Mouse (Mus musculus): ENCODE data around the gene Ldlrad3. TPM values are rescaled to one million over a fixed set of nuclear protein-coding genes. Genes with fewer than 3 reads are reported as not detected.

Gene Ldlrad3
- polyA plus RNA-seq, 1 experiment from 2014 or later: 20.4 TPM

GRCm38 (mm10) chr2:102026156-102026555 lies 160.0 kb downstream of the Ldlrad3 start:
- no peaks in the 10 kb centered on the region for H3K27me3 ChIP-seq (ENCODE audit: insufficient read depth, low read length)
- ATAC-seq (replicated peaks; ENCODE audit: low FRiP score, low read depth) (no peak), DNase-seq (ENCODE audit: low spot score) (no peak)
- H3K9ac ChIP-seq (ENCODE audit: low read depth, low read length): no peak overlapping the region
- no peak overlapping the region for H3K4me3 ChIP-seq (replicated peaks; ENCODE audit: low read depth, low read length)
- H3K4me1 ChIP-seq (replicated peaks; ENCODE audit: insufficient read depth, low read length): no peaks in the 10 kb centered on the region; the same call in 1 of the 2 replicates
- H3K4me2 ChIP-seq (ENCODE audit: low read length): no peak overlapping the region
- no peaks in the 10 kb centered on the region for H3K9me3 ChIP-seq (replicated peaks; ENCODE audit: low read length)
- WGBS: 69% methylated on average over 9 of the region's 9 CpGs
- TF ChIP-seq CTCF (IDR thresholded peaks at IDR 0.05; ENCODE audit: low read depth): no peak
- no peaks in the 10 kb centered on the region for H3K36me3 ChIP-seq (ENCODE audit: insufficient read depth, low read length)
- H3K27ac ChIP-seq: no peak overlapping the region

GRCm38 (mm10) chr2:102024483-102024882 lies 161.7 kb downstream of the Ldlrad3 start:
- no peaks in the 10 kb centered on the region for H3K9me3 ChIP-seq (replicated peaks; ENCODE audit: low read length)
- DNase-seq (ENCODE audit: low spot score) (no peak), ATAC-seq (replicated peaks; ENCODE audit: low FRiP score, low read depth) (no peak)
- WGBS: 92% methylated on average over 8 of the region's 8 CpGs
- no peaks in the 10 kb centered on the region for H3K36me3 ChIP-seq (ENCODE audit: insufficient read depth, low read length)
- H3K4me3 ChIP-seq (replicated peaks; ENCODE audit: low read depth, low read length): no peak overlapping the region
- no peak overlapping the region for H3K27ac ChIP-seq
- TF ChIP-seq CTCF (IDR thresholded peaks at IDR 0.05; ENCODE audit: low read depth): no peak
- no peaks in the 10 kb centered on the region for H3K27me3 ChIP-seq (ENCODE audit: insufficient read depth, low read length)
- H3K4me1 ChIP-seq (replicated peaks; ENCODE audit: insufficient read depth, low read length): no peaks in the 10 kb centered on the region; the same call in 1 of the 2 replicates
- no peak overlapping the region for H3K9ac ChIP-seq (ENCODE audit: low read depth, low read length)
- H3K4me2 ChIP-seq (ENCODE audit: low read length): no peak overlapping the region

GRCm38 (mm10) chr2:102021371-102022084 lies 164.7 kb downstream of the Ldlrad3 start:
- H3K36me3 ChIP-seq (ENCODE audit: insufficient read depth, low read length): no peaks in the 10 kb centered on the region
- WGBS: 20% methylated on average over 11 of the region's 11 CpGs
- no peaks in the 10 kb centered on the region for H3K9me3 ChIP-seq (replicated peaks; ENCODE audit: low read length)
- H3K27me3 ChIP-seq (ENCODE audit: insufficient read depth, low read length): no peaks in the 10 kb centered on the region
- ATAC-seq (replicated peaks; ENCODE audit: low FRiP score, low read depth) (peak; percentile 31; the same call in 1 of the 2 replicates), DNase-seq (ENCODE audit: low spot score) (peak; percentile 87)
- no peak overlapping the region for H3K4me2 ChIP-seq (ENCODE audit: low read length)
- no peak for TF ChIP-seq CTCF (IDR thresholded peaks at IDR 0.05; ENCODE audit: low read depth)
- H3K4me1 ChIP-seq (replicated peaks; ENCODE audit: insufficient read depth, low read length): no peaks in the 10 kb centered on the region; the same call in 1 of the 2 replicates
- no peak overlapping the region for H3K27ac ChIP-seq
- H3K4me3 ChIP-seq (replicated peaks; ENCODE audit: low read depth, low read length): no peak overlapping the region
- H3K9ac ChIP-seq (ENCODE audit: low read depth, low read length): no peak overlapping the region

- H3K4me2 ChIP-seq (ENCODE audit: low read length): no peak overlapping the region
- no peaks in the 10 kb centered on the region; the same call in 1 of the 2 replicates for H3K4me1 ChIP-seq (replicated peaks; ENCODE audit: insufficient read depth, low read length)
- no peak overlapping the region for H3K9ac ChIP-seq (ENCODE audit: low read depth, low read length)
- no peaks in the 10 kb centered on the region for H3K9me3 ChIP-seq (replicated peaks; ENCODE audit: low read length)
- no peak for DNase-seq (ENCODE audit: low spot score)
- no peaks in the 10 kb centered on the region for H3K27me3 ChIP-seq (ENCODE audit: insufficient read depth, low read length)
- H3K36me3 ChIP-seq (ENCODE audit: insufficient read depth, low read length): no peaks in the 10 kb centered on the region
- H3K4me3 ChIP-seq (replicated peaks; ENCODE audit: low read depth, low read length): no peak overlapping the region
- no peak overlapping the region for H3K27ac ChIP-seq
- no peak for ATAC-seq (replicated peaks; ENCODE audit: low FRiP score, low read depth)
- 91% methylated on average over 3 of the region's 3 CpGs for WGBS
- no peak for TF ChIP-seq CTCF (IDR thresholded peaks at IDR 0.05; ENCODE audit: low read depth)
Measured at GRCm38 (mm10) chr2:102020546-102020945, 165.6 kb downstream of the Ldlrad3 start.

- Histone ChIP-seq H3K4me2 (ENCODE audit: low read length) (no peak overlapping the region), H3K4me1 (replicated peaks; ENCODE audit: insufficient read depth, low read length) (peaks cover 15% of the 10 kb centered on the region), H3K36me3 (ENCODE audit: insufficient read depth, low read length) (no peaks in the 10 kb centered on the region), H3K9ac (ENCODE audit: low read depth, low read length) (no peak overlapping the region), H3K27ac (no peak overlapping the region), H3K27me3 (ENCODE audit: insufficient read depth, low read length) (no peaks in the 10 kb centered on the region), H3K4me3 (replicated peaks; ENCODE audit: low read depth, low read length) (no peak overlapping the region), H3K9me3 (replicated peaks; ENCODE audit: low read length) (no peaks in the 10 kb centered on the region)
- ATAC-seq (replicated peaks; ENCODE audit: low FRiP score, low read depth): no peak
- WGBS: 69% methylated on average over 6 of the region's 6 CpGs
- no peak for DNase-seq (ENCODE audit: low spot score)
- no peak for TF ChIP-seq CTCF (IDR thresholded peaks at IDR 0.05; ENCODE audit: low read depth)
Measured at GRCm38 (mm10) chr2:102014538-102015113, 171.6 kb downstream of the Ldlrad3 start.

GRCm38 (mm10) chr2:102011311-102011975 lies 174.7 kb downstream of the Ldlrad3 start:
- peak overlapping the region; percentile 50; the same call in 1 of the 2 replicates for H3K27ac ChIP-seq
- no peak overlapping the region for H3K4me3 ChIP-seq (replicated peaks; ENCODE audit: low read depth, low read length)
- H3K9me3 ChIP-seq (replicated peaks; ENCODE audit: low read length): no peaks in the 10 kb centered on the region
- H3K36me3 ChIP-seq (ENCODE audit: insufficient read depth, low read length): no peaks in the 10 kb centered on the region
- peaks cover 19% of the 10 kb centered on the region for H3K4me1 ChIP-seq (replicated peaks; ENCODE audit: insufficient read depth, low read length)
- TF ChIP-seq CTCF (IDR thresholded peaks at IDR 0.05; ENCODE audit: low read depth): no peak; the same call in 1 of the 2 replicates
- H3K27me3 ChIP-seq (ENCODE audit: insufficient read depth, low read length): no peaks in the 10 kb centered on the region
- DNase-seq (ENCODE audit: low spot score) (no peak), ATAC-seq (replicated peaks; ENCODE audit: low FRiP score, low read depth) (peak; percentile 54)
- H3K4me2 ChIP-seq (ENCODE audit: low read length): no peak overlapping the region
- 35% methylated on average over 6 of the region's 6 CpGs for WGBS
- no peak overlapping the region for H3K9ac ChIP-seq (ENCODE audit: low read depth, low read length)
